Mouse (Mus musculus) retina, embryonic 14.5 days (tissue): ENCODE measurements around the gene Dytn.

Experiments used
- DNase-seq: peaks from one replicate; pipeline ENCODE4 v3.0.0-alpha.2; 2015; ENCODE audit warnings: low spot score

Dytn gene

DNA sequence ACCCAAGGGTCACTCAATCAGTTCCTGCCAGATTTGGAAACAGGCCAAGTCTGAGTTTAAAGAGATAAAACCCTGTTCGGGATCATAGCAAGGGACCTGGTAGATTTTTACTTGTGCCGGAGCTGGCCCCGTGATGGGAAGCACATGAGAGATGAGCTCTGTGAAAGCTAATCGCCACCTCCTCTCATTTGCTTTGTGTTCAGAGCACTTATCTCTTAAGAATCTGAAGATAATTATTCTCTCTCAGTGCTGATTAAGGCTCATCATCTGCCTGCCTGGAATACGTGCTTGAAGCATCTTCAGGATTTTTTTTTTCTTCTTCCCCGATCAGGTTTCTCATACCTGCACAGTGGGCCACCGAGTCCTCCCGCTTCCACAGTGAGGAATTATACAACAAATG is 107.6 kb downstream of the Dytn start:
- DNase-seq, result no peak

DNA sequence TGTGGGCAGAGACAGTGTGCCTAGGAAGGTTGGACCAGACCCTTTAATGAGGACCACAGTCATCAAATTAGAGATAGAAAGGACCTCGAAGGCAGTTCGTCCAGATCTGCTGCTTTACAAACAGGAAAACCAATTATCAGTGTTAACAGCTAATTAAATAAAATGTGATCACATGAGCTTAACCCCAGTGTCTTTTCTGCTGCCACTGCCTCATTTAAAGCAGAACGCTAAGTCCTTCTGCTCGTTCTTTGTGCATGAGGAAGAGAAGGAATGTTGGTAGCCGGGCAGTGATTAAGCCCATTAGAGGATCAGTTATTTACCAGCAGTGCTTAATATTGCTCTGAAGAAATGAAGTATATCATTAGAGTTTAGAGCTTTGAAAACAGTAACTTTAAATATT is 109.9 kb downstream of the Dytn start:
- DNase-seq, result peak; percentile 55

DNA sequence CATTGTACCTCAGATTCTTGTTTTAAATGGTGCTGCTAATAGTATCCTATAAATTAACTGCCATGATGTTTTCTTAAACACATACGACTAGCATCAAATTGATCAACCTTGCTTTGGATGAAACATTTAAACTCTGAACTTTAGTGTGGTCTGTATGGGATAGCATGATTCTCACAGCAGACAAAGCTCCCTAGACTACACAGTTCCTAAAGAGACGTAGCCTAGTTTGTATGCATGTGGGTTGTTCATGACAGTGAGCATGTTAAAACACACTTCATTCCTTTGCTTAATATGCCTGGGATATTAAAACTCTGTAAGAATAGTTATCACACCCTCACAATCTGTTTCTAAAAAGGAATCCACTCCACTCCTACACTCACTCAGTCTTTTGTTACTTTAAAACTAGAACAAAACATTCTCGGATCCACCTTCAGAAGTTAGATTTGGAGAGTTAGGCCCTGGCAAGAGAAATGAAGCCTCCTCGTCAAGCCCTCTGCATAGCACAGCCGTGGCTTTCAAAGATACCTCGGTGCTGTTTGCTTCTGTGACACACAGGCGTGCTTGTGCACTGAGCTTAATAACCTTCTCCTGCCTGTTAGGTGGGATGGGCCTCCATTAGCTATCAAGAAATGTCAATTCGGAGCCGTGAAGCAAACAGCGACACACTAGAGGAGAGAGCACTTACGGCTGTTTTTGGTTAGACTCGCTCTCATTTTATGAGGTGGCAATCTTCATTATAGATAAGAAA is 112.7 kb downstream of the Dytn start:
- DNase-seq, result no peak

DNA sequence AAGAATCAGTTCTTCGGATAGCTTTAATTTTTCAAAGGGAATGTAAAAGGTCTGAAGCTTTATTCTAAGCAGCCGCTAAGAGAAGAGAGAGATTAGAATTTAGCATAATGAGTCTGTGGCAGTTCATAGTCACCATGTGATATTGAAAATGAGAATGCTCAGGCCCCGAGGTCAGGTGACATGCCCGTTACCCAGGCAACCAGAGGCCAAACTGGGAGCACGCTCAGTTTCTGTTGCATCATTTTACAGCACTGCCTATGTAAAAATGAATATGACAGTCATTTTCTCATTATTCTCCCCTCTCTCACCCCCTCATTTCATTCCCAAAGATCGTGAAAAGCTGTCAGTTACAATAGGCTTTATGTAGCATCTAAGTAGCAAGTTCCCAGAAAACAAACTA is 113.3 kb downstream of the Dytn start:
- peak; percentile 78 for DNase-seq
